Mouse (Mus musculus): ENCODE results near the gene Tmem117.

- TF ChIP-seq CTCF (IDR thresholded peaks at IDR 0.05; ENCODE audit: borderline replicate concordance, control insufficient read depth, extremely low read depth, insufficient read depth, low read length, poor library complexity) (no peak), POLR2A (IDR thresholded peaks at IDR 0.05; ENCODE audit: control insufficient read depth, extremely low read depth, insufficient read depth, low read length, poor library complexity) (no peak)
These were observed 26.6 kb upstream of the Tmem117 start for GRCm38 (mm10) chr15:94602441-94602840.
